Mouse (Mus musculus) left cerebral cortex, adult 9 months (tissue): ENCODE measurements at regions not wholly inside any gene's neighbourhood (a gene's known extent, or its start where the extent isn't known, plus 50 kb on each side); places are given as distances from the start of the nearest gene placed in this dataset.
"Not testable (repeated sequence)": the region's sequence is repeated elsewhere in the genome, so short reads cannot be mapped to it uniquely, and the experiment has no call there.

Experiments used
- DNase-seq, 2 experiments: peaks; one replicate each; pipeline ENCODE4 v3.0.0; 2022; ENCODE audit warnings: low spot score in 2 of 2

DNA sequence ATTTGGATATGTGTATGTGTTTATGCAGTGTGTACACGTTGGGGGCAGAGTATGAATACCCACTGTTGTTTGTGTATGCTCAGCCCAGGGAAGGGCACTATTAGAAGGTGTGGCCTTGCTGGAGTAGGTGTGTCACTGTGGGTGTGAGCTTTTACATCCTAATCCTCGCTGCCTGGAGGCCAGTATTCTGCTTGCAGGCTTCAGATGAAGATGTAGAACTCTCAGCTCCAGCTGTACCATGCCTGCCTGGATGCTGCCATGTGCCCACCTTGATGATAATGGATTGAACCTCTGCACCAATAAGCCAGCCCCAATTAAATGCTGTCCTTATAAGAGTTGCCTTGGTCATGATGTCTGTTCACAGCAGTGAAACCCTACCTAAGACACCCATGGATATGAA, 155.4 kb downstream of the Enc1 start:
- DNase-seq, result not testable (repeated sequence)

DNA sequence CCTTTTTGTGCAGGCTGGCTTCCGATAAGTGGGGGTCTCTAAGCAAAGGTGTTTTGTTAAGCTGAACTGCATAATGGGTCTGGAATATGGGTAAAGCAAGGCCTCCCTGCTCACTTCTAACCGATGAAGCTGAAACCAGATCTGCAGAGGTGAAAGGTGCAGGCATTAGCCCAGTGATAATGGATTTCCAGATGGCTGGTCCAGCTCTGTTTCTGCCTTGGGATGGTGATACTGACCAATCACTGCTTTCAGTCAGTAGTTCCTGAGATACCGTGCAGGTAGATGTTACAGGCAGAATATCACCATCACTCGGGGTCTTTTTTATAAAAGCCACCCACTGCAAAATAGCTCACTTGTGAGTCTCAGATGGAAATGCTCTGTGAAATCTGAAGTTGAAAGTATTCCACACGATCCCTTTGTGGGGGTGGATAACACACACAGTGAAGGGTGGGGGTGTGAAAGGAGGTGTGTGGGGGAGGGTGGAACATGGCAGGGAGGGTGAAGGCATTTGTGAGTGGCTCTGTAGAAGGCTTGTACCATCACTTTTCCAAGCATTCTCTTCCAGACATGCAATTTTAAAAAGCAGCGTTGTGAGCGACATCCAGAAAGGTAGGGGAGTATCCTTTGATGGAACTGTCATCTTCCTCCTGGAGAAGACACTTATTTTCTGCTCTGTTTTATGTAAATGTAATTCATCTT, 154.0 kb downstream of the Enc1 start:
- no peak for DNase-seq

DNA sequence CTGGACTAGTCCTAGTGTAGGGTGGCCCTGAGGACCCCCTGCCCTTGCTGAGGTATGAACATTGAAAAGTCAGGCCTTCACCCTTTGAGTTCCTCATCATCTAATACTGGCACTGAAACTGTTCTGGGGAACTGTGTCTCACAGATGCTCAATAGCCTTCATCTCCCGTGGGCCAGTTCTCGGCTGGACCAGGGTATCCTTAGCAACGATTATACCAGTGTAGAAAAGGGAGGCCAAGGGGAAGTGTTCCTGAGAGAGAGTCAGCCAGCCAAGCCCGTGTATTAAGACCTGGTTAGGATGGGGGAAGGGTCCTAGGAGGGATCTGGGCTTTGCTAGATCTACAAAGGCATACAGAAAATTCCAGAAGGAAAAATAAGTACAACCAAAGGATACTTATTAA, 153.2 kb downstream of the Enc1 start:
- DNase-seq, result no peak

DNA sequence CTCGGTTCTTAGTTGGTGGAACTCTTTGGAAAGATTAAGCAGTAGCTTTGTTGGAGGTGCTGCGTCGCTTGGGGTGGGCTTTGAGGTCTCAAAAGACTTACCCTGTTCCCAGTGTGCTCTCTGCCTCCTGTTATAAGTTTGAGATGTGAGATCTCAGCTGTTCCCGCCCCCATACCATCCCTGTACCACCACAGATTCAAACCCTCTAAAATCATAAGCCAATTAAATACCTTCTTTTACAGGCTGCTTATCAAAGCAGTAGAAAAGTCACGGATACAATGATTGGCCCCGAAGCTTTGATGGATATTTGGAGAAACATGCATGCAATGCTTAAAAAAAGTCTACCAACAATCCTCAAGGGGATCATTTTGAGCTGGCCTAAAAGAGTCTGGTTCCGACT, 152.6 kb downstream of the Enc1 start:
- no peak for DNase-seq

DNA sequence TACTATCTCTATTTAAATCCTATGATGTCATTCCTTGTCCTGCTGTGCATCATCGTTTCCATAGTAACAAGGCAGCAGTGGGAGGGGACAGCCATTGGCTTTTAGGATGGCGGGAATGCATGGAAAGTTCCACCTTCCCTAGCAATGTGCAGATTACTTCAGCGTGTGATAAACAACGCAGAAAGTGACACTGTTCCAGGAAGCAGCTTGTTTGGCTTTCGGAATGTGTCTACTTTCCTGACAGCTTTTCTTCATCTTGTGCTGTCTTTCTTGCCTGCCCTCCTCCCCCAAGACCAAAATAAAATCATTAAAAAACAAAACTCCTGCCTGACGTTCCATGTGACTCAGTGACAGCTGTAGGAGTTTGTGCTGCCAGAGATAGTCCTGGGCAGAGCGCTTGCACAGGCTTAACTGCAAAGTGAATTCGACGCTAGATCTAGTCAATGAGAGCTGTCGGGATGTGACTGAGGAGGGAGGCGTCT, 149.6 kb downstream of the Enc1 start:
- peak; percentile 64 to 82 for DNase-seq

DNA sequence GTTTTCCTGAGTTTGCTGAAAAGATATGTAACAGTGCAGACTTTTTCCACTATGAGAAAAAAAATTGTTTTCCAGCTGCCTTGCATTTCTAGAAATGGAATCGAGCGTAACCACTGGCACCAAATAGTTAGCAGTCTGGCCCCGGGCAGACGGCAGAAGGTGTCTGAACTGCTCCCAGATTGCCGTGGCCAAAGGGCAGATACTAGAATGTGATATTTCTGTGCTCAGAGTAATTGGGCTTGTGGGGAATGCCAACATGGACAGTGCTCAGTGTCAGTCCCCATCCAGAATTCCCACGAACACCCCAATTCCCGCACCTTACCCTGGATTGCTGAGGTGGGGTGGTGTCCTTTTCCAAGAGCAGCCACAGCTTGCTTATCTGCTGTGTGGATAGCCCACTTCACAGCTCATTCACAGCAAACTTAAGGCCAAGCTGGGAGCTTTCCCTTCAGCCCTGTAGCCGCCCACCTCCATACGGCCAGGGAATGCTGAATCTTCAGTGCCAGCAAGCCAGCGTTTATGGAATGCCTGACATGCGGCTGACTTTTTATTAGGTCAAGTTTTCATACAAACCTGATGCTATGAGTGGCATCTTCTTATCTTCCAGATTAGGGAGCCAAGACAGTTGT, 148.1 kb downstream of the Enc1 start:
- DNase-seq, result no peak

DNA sequence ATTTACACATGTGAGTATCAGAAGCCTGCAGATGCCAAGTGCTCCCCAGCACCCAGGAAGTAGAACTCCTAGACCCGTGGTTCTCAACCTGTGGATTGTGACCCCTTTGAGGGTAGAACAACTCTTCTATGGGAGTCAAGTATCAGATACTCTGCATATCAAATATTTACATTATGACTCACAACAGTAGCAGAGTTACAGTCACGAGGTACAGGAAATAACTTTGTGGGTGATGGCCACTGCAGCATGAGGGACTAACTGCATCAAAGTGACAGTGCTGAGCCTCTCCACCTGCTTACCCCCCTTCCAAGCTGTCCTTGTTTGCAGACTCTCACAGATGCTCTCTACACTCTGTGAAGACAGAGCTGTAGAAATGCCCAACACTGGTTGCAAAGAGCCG, 145.6 kb downstream of the Enc1 start:
- no peak for DNase-seq

DNA sequence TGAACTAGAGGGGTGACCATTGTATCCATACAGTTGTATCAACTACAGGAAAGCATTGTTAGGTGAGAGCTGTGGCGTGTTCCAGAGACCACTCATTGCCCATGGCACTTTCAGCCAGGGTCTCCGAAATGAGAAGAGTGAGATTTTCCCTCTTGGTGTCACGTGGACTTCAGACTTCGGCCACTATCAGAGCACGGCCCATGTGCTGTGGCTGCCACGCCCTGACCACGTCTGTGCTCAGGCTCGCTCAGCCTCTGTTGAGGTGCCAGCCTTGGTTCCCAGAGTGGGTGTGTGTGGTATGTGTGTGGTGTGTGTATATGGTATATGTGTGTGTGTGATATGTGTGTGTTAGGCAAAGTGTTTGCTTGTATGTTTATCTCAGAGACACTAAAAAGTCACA, 144.6 kb downstream of the Enc1 start:
- DNase-seq, result no peak

DNA sequence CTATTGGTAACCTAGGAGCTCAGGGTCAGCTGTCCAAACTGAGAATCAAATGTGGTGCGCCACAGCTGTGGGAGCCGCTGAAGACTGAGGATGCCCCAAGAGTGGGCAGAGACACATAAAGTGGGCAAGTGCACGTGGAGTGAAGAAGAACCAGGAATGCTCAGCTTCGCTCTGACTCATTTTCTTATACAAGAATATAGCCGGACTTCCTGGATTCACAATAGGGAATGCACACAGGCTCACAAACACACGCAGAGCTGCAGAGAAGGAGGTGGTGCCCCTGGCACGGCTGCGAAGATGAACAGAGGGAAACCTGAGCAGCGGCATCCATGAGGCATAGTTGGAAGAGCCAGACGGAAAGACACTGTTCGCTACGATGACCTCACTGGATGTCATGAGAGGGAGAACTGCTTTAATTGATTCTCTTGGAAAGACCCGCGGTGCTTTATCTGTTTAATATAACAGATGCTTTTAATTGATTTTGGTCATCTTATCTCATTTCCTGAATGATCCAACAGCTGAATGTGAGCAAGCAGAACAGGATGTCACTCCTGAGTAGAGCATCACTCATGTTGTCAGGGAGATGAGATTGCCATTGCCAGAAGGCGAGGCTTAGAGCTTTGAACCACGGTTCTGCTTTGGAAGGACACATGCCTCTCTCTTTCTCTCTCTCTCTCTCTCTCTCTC, 143.3 kb downstream of the Enc1 start:
- no peak for DNase-seq

DNA sequence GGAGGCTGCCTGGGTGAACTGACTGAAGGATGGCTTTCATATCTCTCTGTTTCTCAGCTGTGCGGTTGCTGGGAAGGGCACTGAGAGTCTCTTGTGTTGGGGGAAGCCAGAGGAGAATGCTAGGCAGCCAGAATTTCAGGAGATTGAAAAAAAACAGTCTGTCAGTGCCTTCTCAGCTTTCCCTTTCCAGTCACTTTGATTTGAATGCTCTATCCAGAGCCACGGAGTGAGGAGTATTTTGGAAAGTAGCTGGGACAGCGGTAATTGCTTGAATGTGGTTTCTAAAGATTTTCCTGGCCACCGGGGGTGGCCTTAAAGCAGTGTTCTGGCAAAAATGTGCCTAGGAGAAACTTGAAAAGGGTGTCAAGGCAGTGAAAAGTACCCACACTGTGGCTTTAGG, 142.4 kb downstream of the Enc1 start:
- DNase-seq, result no peak

DNA sequence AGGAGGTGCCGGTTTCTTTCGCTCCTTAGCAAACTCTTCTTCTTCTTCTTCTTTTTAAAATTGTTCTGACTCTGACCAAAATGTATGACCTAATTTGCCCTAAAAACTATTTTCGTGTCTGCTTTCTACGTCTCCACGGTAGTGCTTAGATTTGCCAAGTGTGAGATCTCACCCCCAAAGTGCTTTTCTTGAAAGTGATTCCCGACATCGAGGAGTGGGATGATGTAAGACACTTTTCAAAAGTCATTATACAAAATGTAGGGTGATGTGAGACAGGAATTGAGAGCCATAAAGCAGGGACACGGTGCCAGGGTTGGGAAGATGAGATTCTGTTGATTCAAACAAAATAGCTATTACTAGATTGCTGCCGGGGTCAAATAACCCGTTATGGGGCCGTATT, 139.5 kb downstream of the Enc1 start:
- DNase-seq, result no peak

DNA sequence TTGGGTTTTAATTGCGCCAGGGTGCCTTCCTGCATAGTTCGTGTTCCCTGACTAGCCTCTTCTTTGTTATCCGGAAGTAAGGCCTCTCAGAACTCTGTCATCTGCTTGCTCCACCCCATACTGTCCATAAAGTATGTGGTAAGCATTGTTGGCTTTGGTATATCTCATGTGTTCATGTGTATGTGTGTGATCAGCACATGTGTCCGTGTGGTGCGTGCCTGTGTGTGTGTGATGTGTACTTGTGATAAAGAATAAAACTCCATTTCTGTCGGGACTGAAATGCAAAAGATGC, 135.3 kb downstream of the Enc1 start:
- DNase-seq, result no peak

DNA sequence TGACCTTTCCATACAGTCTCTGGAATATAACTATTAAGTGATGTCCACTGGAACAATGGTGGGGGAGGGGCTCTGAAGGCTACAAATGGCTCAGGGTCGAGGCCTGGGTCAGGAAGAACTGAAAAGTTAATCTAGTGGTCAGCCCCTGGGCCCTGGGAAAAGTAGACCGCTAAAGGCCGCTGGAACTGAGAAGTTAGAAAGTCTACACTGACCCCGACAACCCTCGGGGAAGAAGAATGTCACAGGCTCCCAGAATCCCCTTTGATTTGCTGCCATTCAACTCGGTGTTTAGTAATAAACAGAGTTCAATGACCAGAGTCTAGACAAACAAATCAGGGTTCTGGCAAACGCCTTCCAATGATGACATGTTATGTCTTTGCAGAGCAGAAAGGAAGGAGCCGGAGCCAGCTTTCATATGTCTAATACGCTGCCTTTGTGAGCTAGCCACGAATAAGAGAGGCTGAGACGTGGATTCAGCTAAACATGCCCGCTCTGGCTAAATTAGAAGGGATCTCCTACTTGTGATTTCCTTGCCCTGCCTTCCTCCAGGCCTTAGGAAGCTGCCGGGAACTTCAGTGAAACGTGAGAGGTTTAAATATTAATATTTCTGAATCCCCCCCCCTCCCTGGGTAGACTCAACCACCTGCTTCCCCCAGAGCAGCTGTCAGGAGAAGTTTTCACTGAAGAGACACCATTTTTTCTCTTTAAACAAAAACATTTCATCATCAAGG, 134.8 kb downstream of the Enc1 start:
- no peak for DNase-seq

DNA sequence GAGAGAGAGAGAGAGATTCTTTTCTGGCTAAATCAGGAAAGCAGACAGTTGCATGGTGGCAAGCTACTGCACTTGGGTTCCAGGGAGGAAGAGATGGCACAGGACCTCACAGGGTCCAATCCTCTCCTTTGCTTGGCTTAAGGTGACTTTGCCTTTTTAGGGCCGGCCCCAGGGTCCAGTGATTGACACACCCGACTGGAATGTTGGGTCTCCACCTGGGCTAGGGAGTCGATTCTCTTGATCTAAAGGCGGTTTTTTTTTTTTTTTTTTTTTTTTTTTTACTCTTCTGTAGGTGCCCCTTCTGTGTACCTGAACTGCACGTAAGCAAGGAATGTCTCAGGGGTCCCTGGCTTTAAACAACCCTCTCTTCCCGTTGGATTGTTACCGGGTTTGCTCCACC, 131.4 kb downstream of the Enc1 start:
- DNase-seq, result no peak

DNA sequence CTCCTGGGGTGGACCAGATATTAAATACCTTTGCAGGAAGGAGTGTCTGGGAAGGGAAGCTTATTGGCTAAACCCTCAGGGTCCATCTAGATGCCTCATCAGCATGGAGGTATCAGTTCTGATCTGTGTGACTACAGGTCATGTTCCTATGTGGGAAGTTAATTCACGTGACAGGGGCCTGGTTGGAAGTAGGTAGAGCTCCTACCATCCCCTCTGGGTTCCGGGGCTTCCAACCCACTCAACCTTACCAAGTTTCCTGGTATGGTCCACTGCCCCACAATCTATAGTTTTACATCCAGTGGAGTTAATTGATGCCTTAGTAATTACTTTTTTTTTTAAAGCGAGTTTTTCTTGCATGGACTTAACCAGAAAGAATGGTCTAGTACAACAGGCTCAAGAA, 130.3 kb downstream of the Enc1 start:
- no peak for DNase-seq

DNA sequence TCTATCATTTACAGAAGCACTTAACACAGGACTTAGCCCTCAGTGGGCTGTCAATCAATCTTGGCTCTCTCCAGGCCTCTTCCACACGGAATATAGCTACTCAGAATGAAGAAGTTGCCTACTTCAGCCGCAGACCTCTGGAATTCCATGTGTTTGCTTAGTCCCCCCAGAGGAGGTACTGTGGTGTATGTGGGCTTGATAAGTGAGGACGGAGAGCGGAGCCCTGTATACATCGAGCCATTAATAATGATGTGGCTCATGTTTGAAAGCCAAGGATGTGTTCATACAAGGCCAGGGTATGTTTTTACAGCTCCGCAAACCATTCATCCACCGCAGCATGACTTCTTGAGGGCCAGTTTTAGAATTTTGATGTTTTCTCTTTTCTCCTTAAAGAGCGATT, 125.8 kb downstream of the Enc1 start:
- DNase-seq, result no peak

DNA sequence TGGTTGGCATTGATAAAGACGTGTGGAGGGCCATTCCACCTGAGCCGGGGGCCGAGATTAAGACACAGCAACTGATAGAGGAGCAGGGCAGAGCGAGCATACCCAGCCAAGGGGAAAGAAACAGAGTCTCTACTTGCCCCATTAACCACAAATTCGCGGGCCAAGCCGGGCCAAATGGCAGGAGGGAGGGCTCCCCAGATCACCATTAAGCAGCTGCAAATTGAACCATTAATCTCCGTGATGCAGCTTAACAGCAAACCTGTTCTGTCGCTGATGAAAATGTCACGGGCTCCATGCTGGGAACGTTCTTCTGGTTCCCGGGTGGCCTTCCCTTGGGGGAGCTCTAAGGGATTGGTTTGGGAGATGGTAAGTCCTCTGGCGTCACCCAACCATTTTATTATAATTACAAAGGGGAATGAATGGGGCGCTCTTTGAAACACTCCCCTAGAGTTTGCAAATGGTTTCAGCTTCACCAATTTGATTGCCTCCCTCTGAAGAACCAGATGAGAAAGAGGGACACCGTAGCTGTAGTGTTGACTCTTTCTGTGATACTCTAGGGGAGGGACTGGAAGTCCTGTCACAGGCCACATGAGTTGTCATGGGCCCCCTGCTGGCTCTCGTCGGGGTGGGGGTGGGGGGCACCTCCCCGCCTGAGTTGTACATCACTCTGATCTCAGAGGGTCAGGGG, 124.8 kb downstream of the Enc1 start:
- DNase-seq, result no peak

DNA sequence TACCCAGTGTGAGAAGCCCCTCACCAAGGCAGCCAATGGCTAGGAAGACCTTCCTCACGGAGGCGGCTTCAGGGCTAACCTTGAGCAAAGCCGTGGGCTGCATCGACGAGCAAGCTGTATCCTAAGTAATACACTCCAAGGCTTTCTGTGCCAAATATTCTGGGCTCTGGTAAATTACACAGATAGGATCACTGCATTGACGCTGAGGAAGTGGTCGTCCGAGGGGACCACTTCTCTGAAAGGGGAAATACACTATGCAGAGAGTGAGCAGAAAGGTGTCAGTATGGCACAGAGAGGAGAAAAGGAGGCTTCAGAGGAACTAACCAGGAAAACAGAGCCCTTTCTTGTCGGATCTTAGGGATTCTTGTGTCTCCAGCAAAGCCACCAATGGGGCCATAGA, 124.1 kb downstream of the Enc1 start:
- no peak for DNase-seq

DNA sequence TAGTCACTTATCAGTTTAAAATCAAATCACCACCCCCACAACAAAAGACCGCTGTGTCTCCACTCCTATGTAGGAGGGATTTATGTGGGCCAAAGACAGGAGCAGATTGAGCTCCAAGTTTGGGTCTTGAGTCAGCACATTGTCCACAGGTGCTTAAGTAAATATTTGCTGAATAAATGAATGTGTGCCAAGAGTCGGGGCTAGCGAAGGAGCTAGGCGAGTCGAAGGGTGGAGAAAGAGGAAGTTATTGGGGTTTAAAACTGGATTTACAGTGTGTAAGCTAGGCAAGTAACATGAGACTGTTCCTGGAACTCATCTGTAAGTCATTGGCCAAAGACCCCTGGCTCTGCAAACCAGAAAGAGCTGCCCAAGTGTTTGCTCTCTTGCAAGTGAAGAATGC, 122.9 kb downstream of the Enc1 start:
- no peak for DNase-seq

DNA sequence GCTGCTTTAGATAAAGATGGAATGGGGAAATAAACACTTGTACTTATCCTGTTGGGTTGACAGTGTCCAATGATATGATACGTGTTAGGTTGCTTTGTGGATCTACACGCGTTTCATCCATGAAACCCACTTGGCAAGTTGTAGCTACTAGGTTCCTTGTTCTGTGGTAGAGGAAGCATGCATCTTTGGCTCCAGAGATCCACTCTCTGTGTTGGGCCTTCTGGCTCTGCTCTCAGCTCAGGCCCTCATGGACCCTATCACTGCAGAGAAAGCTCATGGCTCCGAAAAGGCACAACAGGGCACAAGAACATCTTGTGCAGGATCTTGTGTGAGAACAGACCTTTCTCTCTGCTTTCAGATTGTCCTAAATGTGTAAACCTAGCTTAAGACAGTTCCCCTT, 122.3 kb downstream of the Enc1 start:
- DNase-seq, result no peak

DNA sequence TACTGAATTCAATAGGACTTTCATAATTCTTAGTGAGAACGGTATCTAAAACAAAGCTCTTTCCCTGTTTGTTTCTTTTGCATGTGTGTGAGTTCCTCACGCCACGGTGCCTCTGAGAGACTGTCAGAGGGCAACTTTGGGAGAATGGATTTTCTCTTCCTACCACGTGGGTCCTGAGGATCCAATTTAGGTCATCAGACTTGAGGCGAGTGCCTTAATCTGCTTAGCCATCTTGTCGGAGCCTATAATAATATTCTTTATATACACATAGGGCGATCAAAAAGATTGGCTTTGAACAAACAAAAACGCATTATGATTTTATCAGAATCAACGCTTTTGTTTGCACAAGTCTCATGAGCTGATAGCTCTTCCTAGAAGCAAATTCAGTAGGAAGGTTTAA, 119.6 kb downstream of the Enc1 start:
- no peak for DNase-seq

DNA sequence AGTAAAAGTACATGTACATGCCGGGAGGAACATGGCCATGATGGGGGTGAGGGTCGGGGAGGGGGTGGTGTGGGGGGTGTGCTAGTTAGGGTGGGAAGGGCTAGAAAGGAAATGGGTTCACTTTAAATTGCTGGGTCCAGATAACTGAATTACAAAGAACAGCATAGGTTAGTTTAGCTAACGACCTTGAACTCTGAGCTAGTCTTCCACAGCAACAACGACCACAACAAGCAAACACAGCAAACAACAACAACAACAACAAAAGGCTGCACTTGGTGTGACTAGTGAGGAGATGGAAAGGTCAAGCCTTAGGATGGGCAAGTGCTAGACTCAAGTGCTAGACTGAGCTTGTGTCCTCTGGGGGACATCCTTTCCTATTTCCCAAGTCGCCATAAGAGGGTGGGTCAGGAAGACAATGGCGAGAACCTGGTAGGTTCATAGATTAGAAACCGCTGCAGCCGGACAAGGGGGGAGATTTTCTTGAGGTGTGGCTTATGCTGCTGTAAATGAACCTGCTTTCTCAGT, 117.9 kb downstream of the Enc1 start:
- no peak for DNase-seq
